Mouse (Mus musculus): ENCODE measurements around the gene Aco2. TPM values are rescaled to one million over a fixed set of nuclear protein-coding genes. Genes with fewer than 3 reads are reported as not detected.
"Not testable (repeated sequence)": the region's sequence is repeated elsewhere in the genome, so short reads cannot be mapped to it uniquely, and the experiment has no call there.

Gene Aco2
- polyA plus RNA-seq, 2 experiments: 127 to 158 TPM

GRCm38 (mm10) chr15:81904939-81905338 is 32.8 kb downstream of the Aco2 start:
- Histone ChIP-seq H3K9me3 (ENCODE audit: control insufficient read depth, low read length) (no peaks in the 10 kb centered on the region), H3K4me1 (ENCODE audit: control insufficient read depth, insufficient read depth, low read length) (no peaks in the 10 kb centered on the region), H3K27ac (replicated peaks; ENCODE audit: low read depth, low read length) (no peak overlapping the region), H3K36me3 (ENCODE audit: control insufficient read depth, insufficient read depth, low read length) (peaks cover 86% of the 10 kb centered on the region), H3K27me3 (ENCODE audit: control insufficient read depth, insufficient read depth, low read length) (no peaks in the 10 kb centered on the region), H3K9ac (ENCODE audit: low read depth, low read length, severe bottlenecking) (no peak overlapping the region), H3K4me3 (replicated peaks; ENCODE audit: low read length) (no peak overlapping the region), H3K4me2 (replicated peaks; ENCODE audit: low read depth, low read length, severe bottlenecking) (no peak overlapping the region)
- 40% methylated on average over 2 of the region's 2 CpGs for WGBS
- no peak for TF ChIP-seq POLR2A (IDR thresholded peaks at IDR 0.05; ENCODE audit: borderline replicate concordance, extremely low read depth, insufficient read depth, insufficient read length)
- ATAC-seq (ENCODE audit: low FRiP score, low read depth) (no peak), DNase-seq (ENCODE audit: low spot score) (peak; percentile 45)

- Histone ChIP-seq H3K4me2 (replicated peaks; ENCODE audit: low read depth, low read length, severe bottlenecking) (no peak overlapping the region), H3K9ac (ENCODE audit: low read depth, low read length, severe bottlenecking) (no peak overlapping the region), H3K4me3 (replicated peaks; ENCODE audit: low read length) (no peak overlapping the region), H3K4me1 (ENCODE audit: control insufficient read depth, insufficient read depth, low read length) (no peaks in the 10 kb centered on the region), H3K9me3 (ENCODE audit: control insufficient read depth, low read length) (no peaks in the 10 kb centered on the region), H3K27ac (replicated peaks; ENCODE audit: low read depth, low read length) (no peak overlapping the region), H3K36me3 (ENCODE audit: control insufficient read depth, insufficient read depth, low read length) (peaks cover 94% of the 10 kb centered on the region), H3K27me3 (ENCODE audit: control insufficient read depth, insufficient read depth, low read length) (no peaks in the 10 kb centered on the region)
- ATAC-seq (ENCODE audit: low FRiP score, low read depth): no peak
- no peak for DNase-seq (ENCODE audit: low spot score)
- TF ChIP-seq POLR2A (IDR thresholded peaks at IDR 0.05; ENCODE audit: borderline replicate concordance, extremely low read depth, insufficient read depth, insufficient read length): no peak
- WGBS: 97% methylated on average over 8 of the region's 8 CpGs
Measured at GRCm38 (mm10) chr15:81907953-81908352, 35.8 kb downstream of the Aco2 start.

- H3K9ac ChIP-seq (ENCODE audit: low read depth, low read length, severe bottlenecking); H3K4me2 ChIP-seq (replicated peaks; ENCODE audit: low read depth, low read length, severe bottlenecking); H3K27me3 ChIP-seq (ENCODE audit: control insufficient read depth, insufficient read depth, low read length); ATAC-seq (ENCODE audit: low FRiP score, low read depth); H3K9me3 ChIP-seq (ENCODE audit: control insufficient read depth, low read length); H3K27ac ChIP-seq (replicated peaks; ENCODE audit: low read depth, low read length); DNase-seq (ENCODE audit: low spot score); H3K4me3 ChIP-seq (replicated peaks; ENCODE audit: low read length); H3K4me1 ChIP-seq (ENCODE audit: control insufficient read depth, insufficient read depth, low read length): not testable (repeated sequence)
- 90% methylated on average over 4 of the region's 4 CpGs for WGBS
- H3K36me3 ChIP-seq (ENCODE audit: control insufficient read depth, insufficient read depth, low read length): peaks cover 96% of the 10 kb centered on the region
Measured at GRCm38 (mm10) chr15:81908767-81909166, 36.7 kb downstream of the Aco2 start.

- Histone ChIP-seq H3K4me2 (replicated peaks; ENCODE audit: low read depth, low read length, severe bottlenecking) (no peak overlapping the region), H3K4me1 (ENCODE audit: control insufficient read depth, insufficient read depth, low read length) (no peaks in the 10 kb centered on the region), H3K4me3 (replicated peaks; ENCODE audit: low read length) (no peak overlapping the region), H3K27ac (replicated peaks; ENCODE audit: low read depth, low read length) (no peak overlapping the region), H3K9ac (ENCODE audit: low read depth, low read length, severe bottlenecking) (no peak overlapping the region), H3K27me3 (ENCODE audit: control insufficient read depth, insufficient read depth, low read length) (no peaks in the 10 kb centered on the region), H3K9me3 (ENCODE audit: control insufficient read depth, low read length) (no peaks in the 10 kb centered on the region), H3K36me3 (ENCODE audit: control insufficient read depth, insufficient read depth, low read length) (peaks cover 97% of the 10 kb centered on the region)
- no peak for ATAC-seq (ENCODE audit: low FRiP score, low read depth)
- no peak for DNase-seq (ENCODE audit: low spot score)
- WGBS: 90% methylated on average over 2 of the region's 2 CpGs
- TF ChIP-seq POLR2A (IDR thresholded peaks at IDR 0.05; ENCODE audit: borderline replicate concordance, extremely low read depth, insufficient read depth, insufficient read length): no peak
Measured at GRCm38 (mm10) chr15:81912498-81912897, 40.4 kb downstream of the Aco2 start.

- H3K27ac ChIP-seq (replicated peaks; ENCODE audit: low read depth, low read length): no peak overlapping the region
- H3K4me3 ChIP-seq (replicated peaks; ENCODE audit: low read length): no peak overlapping the region
- TF ChIP-seq POLR2A (IDR thresholded peaks at IDR 0.05; ENCODE audit: borderline replicate concordance, extremely low read depth, insufficient read depth, insufficient read length): no peak
- H3K9ac ChIP-seq (ENCODE audit: low read depth, low read length, severe bottlenecking): no peak overlapping the region
- no peak overlapping the region for H3K4me2 ChIP-seq (replicated peaks; ENCODE audit: low read depth, low read length, severe bottlenecking)
- H3K9me3 ChIP-seq (ENCODE audit: control insufficient read depth, low read length): no peaks in the 10 kb centered on the region
- peaks cover 86% of the 10 kb centered on the region for H3K36me3 ChIP-seq (ENCODE audit: control insufficient read depth, insufficient read depth, low read length)
- ATAC-seq (ENCODE audit: low FRiP score, low read depth): no peak
- DNase-seq (ENCODE audit: low spot score): no peak
- no peaks in the 10 kb centered on the region for H3K27me3 ChIP-seq (ENCODE audit: control insufficient read depth, insufficient read depth, low read length)
- no peaks in the 10 kb centered on the region for H3K4me1 ChIP-seq (ENCODE audit: control insufficient read depth, insufficient read depth, low read length)
- WGBS: 76% methylated on average over 5 of the region's 5 CpGs
Measured at GRCm38 (mm10) chr15:81914668-81915067, 42.6 kb downstream of the Aco2 start.

- 84% methylated on average over 5 of the region's 5 CpGs for WGBS
- peaks cover 76% of the 10 kb centered on the region for H3K36me3 ChIP-seq (ENCODE audit: control insufficient read depth, insufficient read depth, low read length)
- DNase-seq (ENCODE audit: low spot score): no peak
Measured at GRCm38 (mm10) chr15:81915663-81916062, 43.6 kb downstream of the Aco2 start.

More at GRCm38 (mm10) chr15:81915663-81916062, 43.6 kb downstream of the Aco2 start:
- H3K27me3 ChIP-seq (ENCODE audit: control insufficient read depth, insufficient read depth, low read length): no peaks in the 10 kb centered on the region
- ATAC-seq (ENCODE audit: low FRiP score, low read depth): no peak
- H3K4me3 ChIP-seq (replicated peaks; ENCODE audit: low read length): no peak overlapping the region
- no peak for TF ChIP-seq POLR2A (IDR thresholded peaks at IDR 0.05; ENCODE audit: borderline replicate concordance, extremely low read depth, insufficient read depth, insufficient read length)
- H3K9me3 ChIP-seq (ENCODE audit: control insufficient read depth, low read length): no peaks in the 10 kb centered on the region
- H3K9ac ChIP-seq (ENCODE audit: low read depth, low read length, severe bottlenecking): no peak overlapping the region
- H3K27ac ChIP-seq (replicated peaks; ENCODE audit: low read depth, low read length): no peak overlapping the region
- no peaks in the 10 kb centered on the region for H3K4me1 ChIP-seq (ENCODE audit: control insufficient read depth, insufficient read depth, low read length)
- no peak overlapping the region for H3K4me2 ChIP-seq (replicated peaks; ENCODE audit: low read depth, low read length, severe bottlenecking)
